Mouse (Mus musculus): ENCODE results near the gene Slc6a12. TPM values are rescaled to one million over a fixed set of nuclear protein-coding genes. Genes with fewer than 3 reads are reported as not detected.
A peak's percentile ranks its signal among the peaks of the same experiment; 100 is the strongest.

Gene Slc6a12
- polyA plus RNA-seq, 1 experiment from 2014 or later = not detected

DNA sequence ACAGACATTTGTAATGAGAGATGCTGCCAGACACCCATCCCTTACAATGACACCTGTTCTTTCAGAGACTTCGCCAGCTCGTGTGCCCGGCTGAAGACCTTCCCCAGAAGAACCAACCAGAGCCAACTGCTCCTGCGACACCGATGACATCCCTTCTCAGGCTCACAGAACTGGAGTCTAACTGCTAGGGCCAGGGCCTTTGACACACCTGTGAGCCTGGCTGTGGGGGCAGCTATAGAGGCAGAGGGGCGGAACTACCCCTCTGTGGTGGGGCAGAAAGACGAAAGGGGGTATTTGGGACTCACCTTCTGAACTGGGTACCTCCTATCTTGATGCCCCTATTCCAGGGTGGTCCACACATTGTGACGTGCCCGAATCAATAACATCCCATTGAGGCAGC lies 5.6 kb upstream of the Slc6a12 start:
- no peaks in the 10 kb centered on the region for H3K27me3 ChIP-seq (ENCODE audit: control insufficient read depth, insufficient read depth, low read length)
- H3K9me3 ChIP-seq (replicated peaks; ENCODE audit: control insufficient read depth, low read length) = no peaks in the 10 kb centered on the region
- WGBS = 93% methylated on average over 9 of the region's 9 CpGs
- H3K4me2 ChIP-seq (ENCODE audit: low read depth, low read length) = no peak overlapping the region
- ATAC-seq (replicated peaks; ENCODE audit: extremely low read depth, insufficient read depth, low FRiP score) = no peak
- H3K9ac ChIP-seq (ENCODE audit: low read length) = no peak overlapping the region
- H3K36me3 ChIP-seq (ENCODE audit: control insufficient read depth, insufficient read depth) = no peaks in the 10 kb centered on the region
- H3K4me1 ChIP-seq (ENCODE audit: control insufficient read depth, insufficient read depth, low read length) = no peaks in the 10 kb centered on the region
- no peak overlapping the region for H3K27ac ChIP-seq (ENCODE audit: low read length)
- H3K4me3 ChIP-seq (ENCODE audit: low read length) = no peak overlapping the region

DNA sequence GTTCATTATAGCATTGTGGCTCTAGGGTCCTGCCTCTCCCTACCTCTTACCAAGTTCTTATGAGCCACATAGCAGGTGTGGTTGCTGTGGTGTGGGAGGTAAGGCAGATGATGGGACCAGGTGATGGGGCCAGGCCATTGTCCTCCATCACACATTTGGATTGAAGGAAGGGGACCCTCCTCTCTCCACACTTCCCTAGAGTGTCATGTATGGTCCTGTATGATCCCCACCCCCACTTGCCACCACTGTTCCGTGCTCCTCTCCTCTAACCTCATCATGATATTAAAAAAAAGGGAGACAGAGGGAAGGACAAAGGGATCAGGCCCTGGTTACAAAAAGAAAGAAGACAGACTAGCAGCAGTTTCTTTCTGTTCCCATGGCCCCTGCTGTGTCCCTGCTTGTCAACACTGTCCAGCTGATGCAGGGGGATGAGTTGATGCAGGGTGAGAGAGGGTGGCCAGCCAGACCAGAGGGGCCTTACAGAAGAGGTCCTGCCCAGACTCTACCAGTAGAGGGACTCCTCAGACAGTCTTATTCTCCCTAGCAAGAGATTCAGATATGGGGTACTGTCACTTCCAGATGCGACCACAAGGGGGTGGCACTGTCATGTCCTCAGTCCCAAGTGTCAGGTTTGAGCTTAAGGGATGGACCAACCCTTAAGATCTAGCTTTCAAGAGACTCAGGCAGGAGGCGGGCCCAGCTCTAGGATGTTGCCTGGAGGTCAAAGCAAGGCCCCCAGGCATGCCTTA lies 4.9 kb upstream of the Slc6a12 start:
- H3K9ac ChIP-seq (ENCODE audit: low read length) = no peak overlapping the region
- 30% methylated on average over 3 of the region's 3 CpGs for WGBS
- H3K27ac ChIP-seq (ENCODE audit: low read length) = no peak overlapping the region
- no peak overlapping the region for H3K4me3 ChIP-seq (ENCODE audit: low read length)
- no peaks in the 10 kb centered on the region for H3K36me3 ChIP-seq (ENCODE audit: control insufficient read depth, insufficient read depth)
- H3K27me3 ChIP-seq (ENCODE audit: control insufficient read depth, insufficient read depth, low read length) = peaks cover 1% of the 10 kb centered on the region; the same call in 1 of the 2 replicates
- H3K4me2 ChIP-seq (ENCODE audit: low read depth, low read length) = no peak overlapping the region
- H3K9me3 ChIP-seq (replicated peaks; ENCODE audit: control insufficient read depth, low read length) = no peaks in the 10 kb centered on the region
- no peaks in the 10 kb centered on the region for H3K4me1 ChIP-seq (ENCODE audit: control insufficient read depth, insufficient read depth, low read length)
- peak; percentile 21; the same call in 1 of the 2 replicates for ATAC-seq (replicated peaks; ENCODE audit: extremely low read depth, insufficient read depth, low FRiP score)

DNA sequence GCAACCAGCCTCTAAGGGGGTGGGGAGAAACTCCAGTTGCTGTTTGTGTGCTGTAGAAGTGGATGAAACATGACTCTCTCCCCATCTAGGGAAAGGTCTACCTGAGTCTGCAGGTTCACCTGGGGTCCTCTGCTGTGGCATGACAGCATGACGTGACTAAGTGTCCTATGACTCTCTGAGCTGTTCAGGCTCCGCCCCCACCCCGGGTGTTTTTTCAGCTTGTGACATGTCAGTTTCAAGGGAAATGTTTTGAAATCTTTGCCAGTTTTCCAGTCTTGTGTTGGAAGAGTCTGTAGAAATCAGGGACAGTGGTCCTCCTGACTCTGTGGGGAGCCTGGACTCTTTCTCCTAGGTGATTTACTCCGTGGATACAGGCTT lies 4.4 kb upstream of the Slc6a12 start:
- ATAC-seq (replicated peaks; ENCODE audit: extremely low read depth, insufficient read depth, low FRiP score) = no peak
- H3K27me3 ChIP-seq (ENCODE audit: control insufficient read depth, insufficient read depth, low read length) = peaks cover 4% of the 10 kb centered on the region; the same call in 1 of the 2 replicates
- 42% methylated on average over 4 of the region's 4 CpGs for WGBS
- H3K9me3 ChIP-seq (replicated peaks; ENCODE audit: control insufficient read depth, low read length) = no peaks in the 10 kb centered on the region
- H3K4me3 ChIP-seq (ENCODE audit: low read length) = no peak overlapping the region
- no peak overlapping the region for H3K9ac ChIP-seq (ENCODE audit: low read length)
- H3K27ac ChIP-seq (ENCODE audit: low read length) = no peak overlapping the region
- H3K36me3 ChIP-seq (ENCODE audit: control insufficient read depth, insufficient read depth) = no peaks in the 10 kb centered on the region
- no peak overlapping the region for H3K4me2 ChIP-seq (ENCODE audit: low read depth, low read length)
- H3K4me1 ChIP-seq (ENCODE audit: control insufficient read depth, insufficient read depth, low read length) = no peaks in the 10 kb centered on the region

DNA sequence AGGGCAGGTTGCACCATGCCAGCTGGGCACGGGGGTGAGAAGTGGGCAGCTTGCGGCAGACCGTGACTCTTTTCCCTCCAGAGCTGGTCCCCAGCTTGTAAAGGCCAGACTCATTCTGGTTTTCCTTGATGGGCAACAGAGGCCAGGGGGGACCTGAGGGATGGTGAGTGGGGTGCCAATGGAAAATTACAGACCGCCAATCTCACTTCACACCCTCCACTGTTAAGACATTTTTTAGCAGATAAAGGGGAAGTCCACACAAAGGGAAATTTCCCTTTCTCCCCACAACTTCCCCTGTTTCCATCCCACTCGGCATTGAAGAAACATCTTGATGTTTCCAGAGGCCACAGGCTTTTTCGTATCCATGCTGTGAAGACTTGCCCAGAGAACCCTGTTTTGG lies 1.2 kb upstream of the Slc6a12 start:
- no peak overlapping the region for H3K4me2 ChIP-seq (ENCODE audit: low read depth, low read length)
- no peaks in the 10 kb centered on the region for H3K36me3 ChIP-seq (ENCODE audit: control insufficient read depth, insufficient read depth)
- H3K9me3 ChIP-seq (replicated peaks; ENCODE audit: control insufficient read depth, low read length) = no peaks in the 10 kb centered on the region
- peaks cover 4% of the 10 kb centered on the region; the same call in 1 of the 2 replicates for H3K27me3 ChIP-seq (ENCODE audit: control insufficient read depth, insufficient read depth, low read length)
- H3K27ac ChIP-seq (ENCODE audit: low read length) = no peak overlapping the region
- H3K4me3 ChIP-seq (ENCODE audit: low read length) = no peak overlapping the region
- ATAC-seq (replicated peaks; ENCODE audit: extremely low read depth, insufficient read depth, low FRiP score) = no peak
- no peaks in the 10 kb centered on the region for H3K4me1 ChIP-seq (ENCODE audit: control insufficient read depth, insufficient read depth, low read length)
- 67% methylated on average over 6 of the region's 6 CpGs for WGBS
- no peak overlapping the region for H3K9ac ChIP-seq (ENCODE audit: low read length)

DNA sequence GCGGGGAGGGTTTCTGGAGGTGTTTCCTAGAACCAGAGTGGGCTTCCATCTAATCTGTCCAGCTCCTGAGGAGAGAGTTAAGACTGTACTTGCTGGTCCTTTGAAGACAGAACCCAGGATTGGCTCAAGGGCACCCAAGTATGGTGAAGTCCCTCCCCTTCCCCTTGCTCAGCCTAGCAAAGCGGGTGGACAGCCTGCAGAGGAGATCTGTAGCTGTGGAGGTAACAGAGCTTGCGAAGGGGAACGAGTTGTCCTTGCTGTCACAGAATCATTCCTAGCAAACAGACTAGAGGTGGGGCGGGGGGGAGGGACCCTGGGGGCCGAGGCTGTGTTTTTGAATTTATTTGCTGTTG lies 871 bp downstream of the Slc6a12 start:
- Histone ChIP-seq H3K27me3 (ENCODE audit: control insufficient read depth, insufficient read depth, low read length) (peaks cover 4% of the 10 kb centered on the region; the same call in 1 of the 2 replicates), H3K4me3 (ENCODE audit: low read length) (no peak overlapping the region), H3K36me3 (ENCODE audit: control insufficient read depth, insufficient read depth) (no peaks in the 10 kb centered on the region), H3K4me2 (ENCODE audit: low read depth, low read length) (no peak overlapping the region), H3K27ac (ENCODE audit: low read length) (no peak overlapping the region), H3K4me1 (ENCODE audit: control insufficient read depth, insufficient read depth, low read length) (no peaks in the 10 kb centered on the region), H3K9ac (ENCODE audit: low read length) (no peak overlapping the region), H3K9me3 (replicated peaks; ENCODE audit: control insufficient read depth, low read length) (no peaks in the 10 kb centered on the region)
- ATAC-seq (replicated peaks; ENCODE audit: extremely low read depth, insufficient read depth, low FRiP score) = no peak
- WGBS = 66% methylated on average over 6 of the region's 6 CpGs

DNA sequence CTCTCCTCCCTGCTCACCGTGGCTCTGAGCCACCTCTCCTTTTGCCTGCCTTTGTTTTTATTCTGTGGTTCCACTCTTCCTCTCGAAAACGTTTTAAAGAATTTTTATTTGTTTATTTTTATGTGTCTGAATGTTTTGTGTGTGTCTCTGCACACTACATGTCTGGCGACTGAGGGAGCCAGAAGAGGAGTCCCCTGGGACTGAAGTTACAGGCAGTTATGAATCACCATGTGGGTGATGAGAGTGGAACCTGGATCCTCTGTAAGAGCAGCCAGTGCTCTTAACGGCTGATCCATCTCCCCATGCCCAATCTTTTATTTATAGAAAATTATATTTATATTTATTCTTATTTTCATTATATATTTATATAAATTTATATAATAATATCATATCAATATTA lies 1.5 kb downstream of the Slc6a12 start:
- peaks cover 4% of the 10 kb centered on the region; the same call in 1 of the 2 replicates for H3K27me3 ChIP-seq (ENCODE audit: control insufficient read depth, insufficient read depth, low read length)

DNA sequence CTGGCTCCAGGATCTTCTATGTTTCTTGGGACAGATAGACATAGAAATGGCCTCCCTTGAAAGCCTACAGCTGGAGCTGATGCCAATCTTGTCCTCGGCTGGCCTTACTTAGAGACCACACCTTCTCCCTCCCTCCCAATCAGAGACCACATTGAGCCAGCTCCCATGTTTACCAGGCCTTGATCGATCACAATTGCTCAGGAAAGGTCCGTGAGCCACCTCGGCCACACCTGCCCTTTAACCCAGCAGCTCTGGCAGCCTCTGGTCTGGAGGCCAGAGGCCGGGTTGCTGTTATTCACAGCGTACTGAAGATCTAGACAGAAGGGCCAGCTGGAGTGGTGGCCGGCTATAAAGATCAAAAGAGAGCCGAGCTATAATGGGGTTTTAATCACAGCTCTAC lies 3.6 kb downstream of the Slc6a12 start:
- H3K9me3 ChIP-seq (replicated peaks; ENCODE audit: control insufficient read depth, low read length) = no peaks in the 10 kb centered on the region
- no peak for ATAC-seq (replicated peaks; ENCODE audit: extremely low read depth, insufficient read depth, low FRiP score)
- no peak overlapping the region for H3K9ac ChIP-seq (ENCODE audit: low read length)
- no peak overlapping the region for H3K4me3 ChIP-seq (ENCODE audit: low read length)
- H3K36me3 ChIP-seq (ENCODE audit: control insufficient read depth, insufficient read depth) = no peaks in the 10 kb centered on the region
- no peaks in the 10 kb centered on the region for H3K4me1 ChIP-seq (ENCODE audit: control insufficient read depth, insufficient read depth, low read length)
- H3K27ac ChIP-seq (ENCODE audit: low read length) = no peak overlapping the region
- no peak overlapping the region for H3K4me2 ChIP-seq (ENCODE audit: low read depth, low read length)
- peaks cover 4% of the 10 kb centered on the region; the same call in 1 of the 2 replicates for H3K27me3 ChIP-seq (ENCODE audit: control insufficient read depth, insufficient read depth, low read length)
- WGBS = 57% methylated on average over 8 of the region's 8 CpGs

More for the DNA sequence above, 1.5 kb downstream of the Slc6a12 start:
- no peak overlapping the region for H3K27ac ChIP-seq (ENCODE audit: low read length)
- H3K9ac ChIP-seq (ENCODE audit: low read length) = no peak overlapping the region
- H3K36me3 ChIP-seq (ENCODE audit: control insufficient read depth, insufficient read depth) = no peaks in the 10 kb centered on the region
- no peaks in the 10 kb centered on the region for H3K9me3 ChIP-seq (replicated peaks; ENCODE audit: control insufficient read depth, low read length)
- WGBS = 52% methylated on average over 5 of the region's 5 CpGs
- H3K4me2 ChIP-seq (ENCODE audit: low read depth, low read length) = no peak overlapping the region
- ATAC-seq (replicated peaks; ENCODE audit: extremely low read depth, insufficient read depth, low FRiP score) = no peak
- H3K4me1 ChIP-seq (ENCODE audit: control insufficient read depth, insufficient read depth, low read length) = no peaks in the 10 kb centered on the region
- H3K4me3 ChIP-seq (ENCODE audit: low read length) = no peak overlapping the region

DNA sequence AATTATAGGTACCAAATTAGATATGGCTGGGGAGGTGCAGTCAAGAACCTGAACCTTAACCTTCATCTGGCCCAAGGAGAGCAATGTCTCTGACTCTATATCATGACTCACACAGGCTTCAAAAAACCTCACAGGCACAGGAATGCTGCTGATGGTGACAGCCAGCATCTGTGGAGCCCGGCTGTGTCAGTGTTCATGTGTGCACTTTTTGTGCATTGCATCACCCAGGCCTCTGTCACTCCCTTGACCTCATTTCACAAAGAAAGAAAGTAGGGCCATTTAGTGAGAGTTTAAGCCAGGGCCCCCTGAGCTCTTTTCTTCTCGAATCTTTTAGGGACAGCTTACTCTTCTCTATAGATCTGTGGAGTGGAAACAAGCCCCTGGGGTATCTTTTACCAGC lies 9.4 kb downstream of the Slc6a12 start:
- H3K4me1 ChIP-seq (ENCODE audit: control insufficient read depth, insufficient read depth, low read length) = no peaks in the 10 kb centered on the region
- H3K4me3 ChIP-seq (ENCODE audit: low read length) = no peak overlapping the region
- no peak for ATAC-seq (replicated peaks; ENCODE audit: extremely low read depth, insufficient read depth, low FRiP score)
- H3K9ac ChIP-seq (ENCODE audit: low read length) = no peak overlapping the region
- H3K36me3 ChIP-seq (ENCODE audit: control insufficient read depth, insufficient read depth) = no peaks in the 10 kb centered on the region
- no peaks in the 10 kb centered on the region for H3K9me3 ChIP-seq (replicated peaks; ENCODE audit: control insufficient read depth, low read length)
- H3K27me3 ChIP-seq (ENCODE audit: control insufficient read depth, insufficient read depth, low read length) = 0 out of 2 replicates have a peak, but pooled peaks cover 2% of the 10 kb centered on the region
- H3K27ac ChIP-seq (ENCODE audit: low read length) = no peak overlapping the region
- WGBS = 41% methylated on average over 2 of the region's 2 CpGs
- H3K4me2 ChIP-seq (ENCODE audit: low read depth, low read length) = no peak overlapping the region

DNA sequence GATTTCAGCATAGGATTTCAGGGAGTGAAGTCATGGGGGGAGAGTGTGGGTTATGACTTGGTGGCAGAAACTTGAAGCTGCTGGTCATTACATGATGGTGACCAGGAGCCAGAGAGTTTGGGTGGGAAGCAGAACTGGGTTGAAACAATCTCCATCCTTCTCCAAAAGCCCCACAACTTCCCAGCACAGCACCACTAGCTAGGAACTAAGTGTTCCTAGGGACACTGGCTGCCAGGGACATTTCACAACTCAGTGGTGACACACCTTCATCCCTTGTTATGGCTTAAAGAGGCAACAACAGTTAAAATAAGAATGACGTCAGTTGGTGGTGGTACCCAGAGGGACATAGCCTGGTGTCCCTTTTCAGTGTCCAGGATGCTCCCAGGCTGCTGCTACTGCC lies 13.2 kb downstream of the Slc6a12 start:
- 65% methylated on average over 1 of the region's 1 CpGs for WGBS
- ATAC-seq (replicated peaks; ENCODE audit: extremely low read depth, insufficient read depth, low FRiP score) = no peak

More for the DNA sequence above, 13.2 kb downstream of the Slc6a12 start:
- Histone ChIP-seq H3K4me3 (ENCODE audit: low read length) (no peak overlapping the region), H3K4me2 (ENCODE audit: low read depth, low read length) (no peak overlapping the region), H3K9ac (ENCODE audit: low read length) (no peak overlapping the region), H3K4me1 (ENCODE audit: control insufficient read depth, insufficient read depth, low read length) (no peaks in the 10 kb centered on the region), H3K27me3 (ENCODE audit: control insufficient read depth, insufficient read depth, low read length) (0 out of 2 replicates have a peak, but pooled peaks cover 4% of the 10 kb centered on the region), H3K36me3 (ENCODE audit: control insufficient read depth, insufficient read depth) (no peaks in the 10 kb centered on the region), H3K9me3 (replicated peaks; ENCODE audit: control insufficient read depth, low read length) (no peaks in the 10 kb centered on the region), H3K27ac (ENCODE audit: low read length) (no peak overlapping the region)

Measured in heart, embryonic 16.5 days (tissue).